Mouse (Mus musculus) limb, embryonic 11.5 days (tissue): Measurements from ENCODE around the gene Nxf1. TPM values are rescaled to one million over a fixed set of nuclear protein-coding genes. Genes with fewer than 3 reads are reported as not detected.

Source experiments
- ATAC-seq: fragments of 200-750 bp; cut with Nextera tagmentation; 2 replicates; pipeline ENCODE4 v1.8.0; 2017; ENCODE audit warnings: low read depth; ENCODE audit not compliant: insufficient number of reproducible peaks, low FRiP score, low TSS enrichment
- DNase-seq: peaks from one replicate; pipeline ENCODE4 v3.0.0-alpha.2; 2015; ENCODE audit warnings: low spot score
- H3K27ac ChIP-seq: fragments of 300-500 bp; sonication (generic); replicated peaks from 2 replicates; pipeline ENCODE4 v1.5.1; 2014; ENCODE audit warnings: low read depth, mild to moderate bottlenecking, low read length
- H3K27me3 ChIP-seq: fragments of 300-500 bp; sonication (generic); 2 replicates; pipeline ENCODE4 v1.6.1; 2014; ENCODE audit warnings: mild to moderate bottlenecking, low read length, mixed read lengths; ENCODE audit not compliant: control insufficient read depth, insufficient read depth
- H3K36me3 ChIP-seq: fragments of 300-500 bp; sonication (generic); 2 replicates; pipeline ENCODE4 v1.6.1; 2014; ENCODE audit warnings: mild to moderate bottlenecking, low read length, moderate library complexity, mixed read lengths; ENCODE audit not compliant: control insufficient read depth, insufficient read depth
- H3K4me1 ChIP-seq: fragments of 300-500 bp; sonication (generic); 2 replicates; pipeline ENCODE4 v1.6.1; 2014; ENCODE audit warnings: low read length, mixed read lengths; ENCODE audit not compliant: control insufficient read depth, insufficient read depth
- H3K4me2 ChIP-seq: fragments of 300-500 bp; sonication (generic); 2 replicates; pipeline ENCODE4 v1.6.1; 2014; ENCODE audit warnings: low read depth, mild to moderate bottlenecking, moderate library complexity; ENCODE audit not compliant: severe bottlenecking
- H3K4me3 ChIP-seq: fragments of 300-500 bp; sonication (generic); 2 replicates; pipeline ENCODE4 v1.5.1; 2014; ENCODE audit warnings: low read depth, low read length
- H3K9ac ChIP-seq: fragments of 300-500 bp; sonication (generic); 2 replicates; pipeline ENCODE4 v1.6.1; 2014; ENCODE audit warnings: mild to moderate bottlenecking, low read length
- H3K9me3 ChIP-seq: fragments of 300-500 bp; sonication (generic); 2 replicates; pipeline ENCODE4 v1.6.1; 2016; ENCODE audit warnings: low read length; ENCODE audit not compliant: control insufficient read depth
- WGBS: fragments of 180-500 bp; shearing (Covaris S2); extraction: QIAGEN DNeasy Blood & Tissue Kit; methylation state at CpG from one replicate; pipeline ENCODE4 v1.1.7; 2014; 5-methylcytosine and 5-hydroxymethylcytosine counted together
- polyA plus RNA-seq: library from polyadenylated mRNA; unstranded; fragments of >200 nt; fragmentation: Nextera tagmentation; extraction: Ambion mirVana; gene quantifications from 2 replicates; pipeline ENCODE4 v1.2.1, GENCODE M21; 2014

Gene Nxf1
- polyA plus RNA-seq, 1 experiment from 2014 or later, result 228 TPM

DNA sequence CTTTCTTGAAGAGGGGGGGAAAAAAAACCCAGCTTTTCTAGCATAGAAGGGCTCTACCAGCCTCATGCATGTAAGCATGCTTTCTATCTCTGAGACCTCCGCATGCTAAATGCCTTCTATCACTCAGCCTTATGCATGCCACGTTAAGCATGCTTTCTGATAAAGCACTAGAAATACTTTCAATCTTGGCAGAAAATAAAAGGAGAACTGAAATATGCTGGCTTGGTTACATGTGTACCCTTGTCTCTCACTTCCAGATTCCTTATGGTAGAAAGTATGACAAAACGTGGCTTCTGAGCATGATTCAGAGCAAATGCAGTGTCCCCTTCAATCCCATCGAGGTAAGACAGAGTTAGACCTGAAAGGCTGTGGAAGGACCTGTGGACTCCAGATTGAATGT is 6.4 kb downstream of the Nxf1 start:
- peaks cover 40% of the 10 kb centered on the region for H3K36me3 ChIP-seq
- WGBS, result 95% methylated on average over 4 of the region's 4 CpGs
- DNase-seq, result no peak

DNA sequence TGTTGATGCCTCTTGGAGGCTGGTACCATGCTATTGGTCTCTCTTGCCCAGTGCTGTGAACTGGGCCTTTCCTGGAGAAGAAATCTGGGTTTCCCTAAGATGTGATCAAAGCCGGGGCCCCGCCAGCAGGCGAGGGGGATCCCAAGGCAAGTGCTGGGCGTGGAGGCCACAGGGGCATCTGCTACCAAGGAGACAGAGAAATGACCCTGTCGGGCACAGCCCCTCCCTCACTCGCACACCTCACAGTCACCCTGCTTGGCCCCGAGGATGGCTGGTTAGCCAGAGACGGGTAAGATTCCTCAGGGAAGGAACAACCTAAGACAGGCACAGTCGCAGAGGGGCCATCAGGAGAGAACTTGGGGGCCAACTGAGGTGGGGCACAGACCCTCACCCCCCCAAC is 8.7 kb downstream of the Nxf1 start:
- WGBS, result 95% methylated on average over 9 of the region's 9 CpGs
- ATAC-seq, result no peak
- H3K4me3 ChIP-seq, result no peak overlapping the region

More for the DNA sequence above, 6.4 kb downstream of the Nxf1 start:
- Histone ChIP-seq H3K4me1 (no peaks in the 10 kb centered on the region), H3K27ac (no peak overlapping the region), H3K27me3 (no peaks in the 10 kb centered on the region), H3K9me3 (peaks cover 10% of the 10 kb centered on the region), H3K4me3 (no peak overlapping the region), H3K9ac (no peak overlapping the region), H3K4me2 (no peak overlapping the region)
- ATAC-seq, result no peak

DNA sequence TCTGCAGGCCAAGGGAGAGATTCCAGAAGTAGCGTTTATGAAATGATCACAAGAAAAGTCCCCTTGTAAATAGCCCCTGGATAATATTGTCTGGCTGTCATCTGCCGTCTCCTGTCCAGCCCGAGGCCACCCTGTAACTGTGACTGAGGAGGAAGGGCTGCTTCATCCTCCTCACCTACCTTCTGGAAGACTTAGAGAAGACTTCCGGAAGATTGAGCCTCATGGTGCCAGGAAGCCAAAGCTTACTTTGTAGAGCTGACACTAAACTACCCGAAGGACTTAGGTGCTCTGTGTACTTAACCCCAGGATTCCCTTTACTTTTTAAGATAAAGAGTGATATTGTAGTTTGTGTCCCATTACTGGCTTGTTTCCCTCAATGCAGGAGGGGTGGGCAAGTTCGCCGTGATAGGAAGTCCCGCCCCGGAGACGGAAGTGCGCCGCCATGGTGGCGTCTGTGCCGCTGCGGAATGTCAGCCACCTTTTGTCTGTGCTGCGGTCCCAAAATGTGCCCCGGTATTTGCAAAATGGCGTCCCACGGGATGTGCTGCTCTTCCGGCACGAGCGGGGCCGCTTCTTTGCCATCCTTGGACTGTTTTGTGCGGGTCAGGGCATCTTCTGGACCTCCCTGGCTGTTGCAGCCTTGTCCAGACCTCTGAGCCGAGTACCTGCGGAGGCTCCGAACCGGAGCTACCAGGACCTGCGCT is 13.8 kb downstream of the Nxf1 start, which contains the start of gene Tmem223:
Gene Tmem223 (plus strand): TSS at position 430 of the 704 bp plus-strand sequence.
- Histone ChIP-seq H3K4me2 (peak within 1 kb of the TSS; percentile 72), H3K9ac (peak within 1 kb of the TSS; percentile 96), H3K27ac (peak within 1 kb of the TSS; percentile 80), H3K9me3 (peaks cover under 1% of the 10 kb centered on the region; the same call in 1 of the 2 replicates), H3K27me3 (no peaks in the 10 kb centered on the region), H3K4me3 (peak within 1 kb of the TSS; percentile 84), H3K36me3 (peaks cover 30% of the 10 kb centered on the region), H3K4me1 (peaks cover 17% of the 10 kb centered on the region)
- no peak for ATAC-seq
- DNase-seq, result peak; percentile 84
- WGBS, result 22% methylated on average over 29 of the region's 29 CpGs

More for the DNA sequence above, 8.7 kb downstream of the Nxf1 start:
- Histone ChIP-seq H3K9me3 (peaks cover 10% of the 10 kb centered on the region), H3K4me2 (no peak overlapping the region), H3K36me3 (peaks cover 48% of the 10 kb centered on the region), H3K27ac (no peak overlapping the region), H3K4me1 (peaks cover 5% of the 10 kb centered on the region; the same call in 1 of the 2 replicates), H3K27me3 (no peaks in the 10 kb centered on the region), H3K9ac (no peak overlapping the region)
- no peak for DNase-seq

DNA sequence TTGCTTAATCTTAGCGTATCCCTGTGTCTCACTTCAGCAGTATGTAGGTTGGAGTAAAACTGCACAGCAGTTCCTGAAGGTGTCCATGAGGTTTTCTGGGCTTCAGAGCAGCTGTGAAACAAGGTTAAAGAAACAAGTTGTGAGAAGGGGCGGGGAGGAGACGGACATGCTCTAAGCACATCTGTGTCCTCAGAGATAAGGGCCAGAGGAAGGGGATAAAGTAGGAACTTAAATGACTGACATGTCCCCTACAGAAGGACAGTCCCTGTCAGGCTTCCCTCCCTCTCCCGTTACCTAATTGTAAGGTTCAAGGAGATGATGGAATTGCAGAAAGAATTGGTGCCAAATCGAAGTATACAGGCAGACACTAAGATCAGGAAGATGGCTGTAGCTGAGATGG is 16.1 kb downstream of the Nxf1 start:
- Histone ChIP-seq H3K4me1 (peaks cover 17% of the 10 kb centered on the region), H3K27me3 (no peaks in the 10 kb centered on the region), H3K4me3 (peak overlapping the region; percentile 2; the same call in 1 of the 2 replicates), H3K9me3 (no peaks in the 10 kb centered on the region), H3K4me2 (peak overlapping the region; percentile 98; the same call in 1 of the 2 replicates), H3K9ac (no peak overlapping the region), H3K36me3 (peaks cover 15% of the 10 kb centered on the region; the same call in 1 of the 2 replicates), H3K27ac (peak overlapping the region; percentile 59; the same call in 1 of the 2 replicates)
- no peak for DNase-seq
- no peak for ATAC-seq
- 85% methylated on average over 5 of the region's 5 CpGs for WGBS

DNA sequence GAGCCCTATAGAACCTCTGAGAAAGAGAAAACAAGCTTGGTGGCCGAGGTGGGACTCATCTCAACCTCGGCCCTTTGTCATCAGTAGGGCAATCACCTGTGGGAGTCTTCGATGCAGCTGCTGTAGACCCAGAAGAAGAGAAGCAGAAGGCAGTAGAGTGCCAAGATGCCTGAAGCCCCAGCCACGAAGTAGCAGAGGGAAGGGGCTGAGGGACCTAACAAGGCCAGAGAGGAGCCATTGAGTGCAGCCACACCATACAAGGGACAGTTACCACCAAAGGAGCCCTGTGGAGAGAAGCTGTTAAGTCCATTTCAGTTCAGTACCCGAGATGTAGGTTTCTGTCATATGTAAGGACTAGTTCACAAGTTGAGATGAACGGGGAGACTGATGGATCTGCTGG is 16.5 kb downstream of the Nxf1 start:
- H3K9ac ChIP-seq, result peak overlapping the region; percentile 51

DNA sequence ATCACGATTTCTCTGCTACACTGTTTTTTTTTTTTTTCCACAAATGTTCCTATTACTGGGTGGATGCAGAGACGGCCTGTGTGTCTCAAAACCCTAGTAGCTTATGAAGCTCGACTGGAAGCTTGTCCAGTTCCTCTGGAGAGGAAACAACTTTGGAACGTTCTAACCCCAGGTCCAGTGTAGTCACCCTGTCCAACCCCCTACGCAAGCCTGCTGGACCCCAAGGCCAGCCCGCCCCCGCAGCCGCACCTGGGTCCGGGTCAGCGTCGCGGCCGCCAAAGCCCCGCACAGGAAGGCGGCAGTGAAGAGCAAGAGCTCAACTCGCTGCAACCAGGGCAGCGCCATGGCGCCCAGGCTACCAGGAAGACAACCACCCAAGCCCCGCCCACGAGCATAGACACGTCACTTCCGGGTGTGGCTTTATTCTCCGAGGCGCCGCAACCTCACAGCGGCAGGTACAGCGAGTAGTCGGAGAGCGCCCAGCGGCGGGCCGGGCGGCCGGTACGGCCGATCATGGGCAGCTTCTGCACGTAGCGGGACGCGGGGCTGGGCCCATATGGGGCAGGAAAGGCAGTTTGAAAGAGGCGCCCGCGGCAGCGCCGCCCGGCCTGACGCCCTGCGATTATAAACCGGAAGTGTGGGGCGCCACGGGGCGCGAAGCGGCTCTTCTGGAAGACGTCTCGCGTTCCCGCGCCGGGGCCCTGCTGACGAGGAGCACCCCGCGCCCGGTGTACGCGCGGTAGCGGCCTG is 17.4 kb downstream of the Nxf1 start, which contains the start of gene Tmem179b:
Gene Tmem179b (minus strand): TSS at position 382 of the 750 bp plus-strand sequence.
- Histone ChIP-seq H3K27me3 (no peaks in the 10 kb centered on the region), H3K4me1 (peaks cover 17% of the 10 kb centered on the region), H3K27ac (peak within 1 kb of the TSS; percentile 97), H3K36me3 (peaks cover 15% of the 10 kb centered on the region; the same call in 1 of the 2 replicates), H3K9me3 (no peaks in the 10 kb centered on the region), H3K9ac (peak within 1 kb of the TSS; percentile 92), H3K4me3 (peak within 1 kb of the TSS; percentile 81), H3K4me2 (peak within 1 kb of the TSS; percentile 98)
- ATAC-seq (peak; percentile 90), DNase-seq (peak; percentile 98)
- under 1% methylated on average over 61 of the region's 68 CpGs for WGBS

More for the DNA sequence above, 16.5 kb downstream of the Nxf1 start:
- Histone ChIP-seq H3K4me1 (peaks cover 17% of the 10 kb centered on the region), H3K4me3 (peak overlapping the region; percentile 81), H3K27me3 (no peaks in the 10 kb centered on the region), H3K9me3 (no peaks in the 10 kb centered on the region), H3K27ac (peak overlapping the region; percentile 59), H3K36me3 (peaks cover 13% of the 10 kb centered on the region; the same call in 1 of the 2 replicates), H3K4me2 (peak overlapping the region; percentile 98)
- 50% methylated on average over 6 of the region's 6 CpGs for WGBS
- no peak for DNase-seq
- ATAC-seq, result no peak

DNA sequence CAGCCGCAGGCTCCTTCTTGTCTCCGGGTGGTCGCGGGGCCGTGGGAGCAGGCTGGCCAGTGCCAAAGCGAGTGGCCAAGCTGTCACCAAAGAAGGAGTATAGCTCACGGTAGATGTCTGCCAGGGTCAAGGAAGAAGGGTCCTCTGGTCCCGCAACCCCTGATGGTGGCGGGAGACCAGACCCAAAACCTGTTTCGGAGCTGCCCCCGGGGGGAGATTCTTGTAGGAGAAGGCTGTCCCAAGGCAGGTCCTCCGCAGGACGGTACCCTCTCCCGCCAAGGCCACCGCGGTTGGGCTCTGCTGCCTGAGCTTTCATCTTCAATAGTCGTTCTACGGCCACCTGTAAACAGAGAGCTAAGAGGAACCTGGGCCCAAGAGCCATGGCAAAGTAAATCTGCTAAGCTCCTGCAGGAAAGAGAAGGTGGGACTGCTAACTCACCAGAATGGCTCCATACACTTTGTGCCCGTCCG is 18.1 kb downstream of the Nxf1 start:
- peak overlapping the region; percentile 97 for H3K27ac ChIP-seq
- H3K4me2 ChIP-seq, result peak overlapping the region; percentile 98
- H3K4me3 ChIP-seq, result peak overlapping the region; percentile 81
- no peaks in the 10 kb centered on the region for H3K9me3 ChIP-seq
- peaks cover 14% of the 10 kb centered on the region; the same call in 1 of the 2 replicates for H3K36me3 ChIP-seq
- peak overlapping the region; percentile 92 for H3K9ac ChIP-seq
- DNase-seq (no peak), ATAC-seq (0 out of 2 replicates have a peak, but pooled peaks have one; percentile 7)
- H3K4me1 ChIP-seq, result peaks cover 17% of the 10 kb centered on the region
- 6% methylated on average over 20 of the region's 20 CpGs for WGBS
- no peaks in the 10 kb centered on the region for H3K27me3 ChIP-seq
